Comparison of ENCODE assay signal across 14 mouse cellular contexts in genomic region chr10:100958371-100958770, GRCm38 (mm10).
"Had no signal": no experiment of that assay in that cellular context is flagged by ENCODE, and none has a peak within 500 bp of the region (broad histone marks: within the 10 kb centered on the region; RNA-seq: fewer than 3 reads in every experiment).

No protein-coding gene starts in this region.

- ATAC-seq: liver, postnatal 0 days had no signal

- H3K27ac ChIP-seq: kidney, embryonic 15.5 days; limb, embryonic 12.5 days; liver, embryonic 13.5 days; midbrain, embryonic 10.5 days; neural tube, embryonic 15.5 days had no signal

- DNase-seq: kidney, adult 18-20 months; kidney, postnatal 14 days; liver; liver, embryonic 13.5 days; liver, postnatal 0 days; lung, postnatal 36 days; midbrain, embryonic 14.5 days; right cerebral cortex, adult 18-20 months; right cerebral cortex, postnatal 25 days had no signal

- H3K36me3 ChIP-seq: kidney, embryonic 15.5 days; limb, embryonic 12.5 days; liver, embryonic 13.5 days; midbrain, embryonic 10.5 days; neural tube, embryonic 15.5 days had no signal

- H3K4me3 ChIP-seq: kidney, embryonic 15.5 days; limb, embryonic 12.5 days; liver, embryonic 13.5 days; midbrain, embryonic 10.5 days; myocyte; neural tube, embryonic 15.5 days had no signal

- H3K4me2 ChIP-seq: kidney, embryonic 15.5 days; limb, embryonic 12.5 days; liver, embryonic 13.5 days; neural tube, embryonic 15.5 days had no signal

- H3K4me1 ChIP-seq: kidney, embryonic 15.5 days; limb, embryonic 12.5 days; liver, embryonic 13.5 days; midbrain, embryonic 10.5 days; neural tube, embryonic 15.5 days had no signal

- H3K9me3 ChIP-seq: kidney, embryonic 15.5 days; limb, embryonic 12.5 days; liver, embryonic 13.5 days; midbrain, embryonic 10.5 days; neural tube, embryonic 15.5 days had no signal

- H3K27me3 ChIP-seq: kidney, embryonic 15.5 days; limb, embryonic 12.5 days; liver, embryonic 13.5 days; neural tube, embryonic 15.5 days had no signal

- H3K9ac ChIP-seq: kidney, embryonic 15.5 days; limb, embryonic 12.5 days; liver, embryonic 13.5 days; liver, postnatal 0 days; neural tube, embryonic 15.5 days had no signal
